Mouse (Mus musculus) olfactory bulb, adult 2 months (tissue): ENCODE measurements around the gene Sar1b.

Experiments
- CTCF ChIP-seq: fragments of 200-500 bp; IDR thresholded peaks from 2 replicates; pipeline ENCODE4 v1.5.1; 2012; ENCODE audit warnings: low read depth, mild to moderate bottlenecking, low read length, moderate library complexity; ENCODE audit not compliant: insufficient read depth
- POLR2A ChIP-seq: fragments of 200-500 bp; IDR thresholded peaks from 2 replicates; pipeline ENCODE4 v1.6.1; 2012; ENCODE audit warnings: mild to moderate bottlenecking, low read depth, low read length, moderate library complexity; ENCODE audit not compliant: insufficient read depth

DNA sequence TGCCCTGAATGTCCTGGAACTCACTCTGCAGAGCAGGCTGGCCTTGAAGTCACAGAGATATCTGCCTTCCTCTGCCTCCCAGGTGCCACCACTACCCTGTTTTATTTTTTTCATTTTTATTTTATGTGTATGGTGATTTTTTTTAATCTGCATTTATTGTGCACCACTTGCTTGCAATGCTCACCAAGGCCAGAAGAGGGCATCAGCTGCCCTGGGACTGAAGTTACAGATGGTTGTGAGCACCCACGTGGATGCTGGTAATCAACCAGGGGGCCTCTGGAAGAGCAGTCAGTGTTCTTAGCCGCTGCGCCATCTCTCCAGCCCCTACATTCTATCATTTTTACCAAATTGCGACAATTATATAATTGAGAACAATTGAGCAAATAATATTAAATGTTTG lies 47.7 kb downstream of the Sar1b start:
- TF ChIP-seq CTCF (no peak), POLR2A (no peak)
